Mouse (Mus musculus): ENCODE results near the gene Prkaa2.

- TF ChIP-seq POLR2A (IDR thresholded peaks at IDR 0.05; ENCODE audit: insufficient read depth, low read depth, low read length) (no peak), CTCF (IDR thresholded peaks at IDR 0.05; ENCODE audit: insufficient read depth, low read depth, low read length) (no peak)
These were observed 3.8 kb upstream of the Prkaa2 start for GRCm38 (mm10) chr4:105113468-105113867.

Measured in olfactory bulb, adult 2 months (tissue).